Mouse (Mus musculus) intestine, embryonic 16.5 days (tissue): ENCODE measurements around the gene Wdfy4. TPM values are rescaled to one million over a fixed set of nuclear protein-coding genes. Genes with fewer than 3 reads are reported as not detected.

Experiments used
- ATAC-seq: fragments of 200-750 bp; cut with Nextera tagmentation; 2 replicates; pipeline ENCODE4 v1.8.0; 2017; ENCODE audit warnings: moderate TSS enrichment, moderate library complexity
- H3K27ac ChIP-seq: fragments of 300-500 bp; sonication (generic); 2 replicates; pipeline ENCODE4 v1.5.1; 2014; ENCODE audit warnings: mild to moderate bottlenecking, low read length
- H3K27me3 ChIP-seq: fragments of 300-500 bp; sonication (generic); replicated peaks from 2 replicates; pipeline ENCODE4 v1.6.1; 2014; ENCODE audit warnings: low read length, control low read depth, mixed read lengths; ENCODE audit not compliant: control insufficient read depth, insufficient read depth
- H3K36me3 ChIP-seq: fragments of 300-500 bp; sonication (generic); 2 replicates; pipeline ENCODE4 v1.6.1; 2014; ENCODE audit warnings: low read length, control low read depth; ENCODE audit not compliant: control insufficient read depth, insufficient read depth
- H3K4me1 ChIP-seq: fragments of 300-500 bp; sonication (generic); 2 replicates; pipeline ENCODE4 v1.6.1; 2014; ENCODE audit warnings: low read length, control low read depth, mixed read lengths; ENCODE audit not compliant: control insufficient read depth, insufficient read depth
- H3K4me2 ChIP-seq: fragments of 300-500 bp; sonication (generic); 2 replicates; pipeline ENCODE4 v1.6.1; 2014; ENCODE audit warnings: low read depth, low read length, control low read depth
- H3K4me3 ChIP-seq: fragments of 300-500 bp; sonication (generic); 2 replicates; pipeline ENCODE4 v1.5.1; 2014; ENCODE audit warnings: mild to moderate bottlenecking, low read length
- H3K9ac ChIP-seq: fragments of 300-500 bp; sonication (generic); 2 replicates; pipeline ENCODE4 v1.6.1; 2014; ENCODE audit warnings: low read depth, low read length
- H3K9me3 ChIP-seq: fragments of 300-500 bp; sonication (generic); 2 replicates; pipeline ENCODE4 v1.6.1; 2016; ENCODE audit warnings: low read length, control low read depth; ENCODE audit not compliant: control insufficient read depth
- WGBS: fragments of 180-500 bp; shearing (Covaris S2); extraction: QIAGEN DNeasy Blood & Tissue Kit; methylation state at CpG from one replicate; pipeline ENCODE4 v1.1.7; 2014; 5-methylcytosine and 5-hydroxymethylcytosine counted together
- polyA plus RNA-seq: library from polyadenylated mRNA; unstranded; fragments of >200 nt; fragmentation: Nextera tagmentation; extraction: Ambion mirVana; gene quantifications from 2 replicates; pipeline ENCODE4 v1.2.1, GENCODE M21; 2015

Wdfy4 gene
- polyA plus RNA-seq, 1 experiment from 2014 or later, result 0.16 TPM

- no peak overlapping the region for H3K9ac ChIP-seq
- H3K9me3 ChIP-seq, result no peaks in the 10 kb centered on the region
- WGBS, result 84% methylated on average over 12 of the region's 12 CpGs
- no peaks in the 10 kb centered on the region for H3K36me3 ChIP-seq
- no peak overlapping the region for H3K4me3 ChIP-seq
- no peak for ATAC-seq
- peaks cover 5% of the 10 kb centered on the region; the same call in 1 of the 2 replicates for H3K27me3 ChIP-seq
- no peak overlapping the region for H3K27ac ChIP-seq
- H3K4me2 ChIP-seq, result no peak overlapping the region
- peaks cover 6% of the 10 kb centered on the region for H3K4me1 ChIP-seq
Measured at GRCm38 (mm10) chr14:33212958-33213309, 27.6 kb upstream of the Wdfy4 start.

- H3K27ac ChIP-seq, result no peak overlapping the region
- no peak for ATAC-seq
- H3K36me3 ChIP-seq, result no peaks in the 10 kb centered on the region
- no peak overlapping the region for H3K4me2 ChIP-seq
- H3K4me3 ChIP-seq, result no peak overlapping the region
- peaks cover 6% of the 10 kb centered on the region for H3K4me1 ChIP-seq
- H3K27me3 ChIP-seq, result peaks cover 5% of the 10 kb centered on the region; the same call in 1 of the 2 replicates
- WGBS, result 51% methylated on average over 5 of the region's 5 CpGs
- H3K9ac ChIP-seq, result no peak overlapping the region
- H3K9me3 ChIP-seq, result no peaks in the 10 kb centered on the region
Measured at GRCm38 (mm10) chr14:33212271-33212957, 27.1 kb upstream of the Wdfy4 start.

GRCm38 (mm10) chr14:33210806-33211205 lies 25.5 kb upstream of the Wdfy4 start:
- Histone ChIP-seq H3K9ac (no peak overlapping the region), H3K36me3 (no peaks in the 10 kb centered on the region), H3K4me1 (peaks cover 6% of the 10 kb centered on the region), H3K27me3 (peaks cover 5% of the 10 kb centered on the region; the same call in 1 of the 2 replicates), H3K4me2 (no peak overlapping the region), H3K4me3 (no peak overlapping the region), H3K27ac (no peak overlapping the region), H3K9me3 (no peaks in the 10 kb centered on the region; the same call in 1 of the 2 replicates)
- WGBS, result 61% methylated on average over 8 of the region's 8 CpGs
- no peak for ATAC-seq

GRCm38 (mm10) chr14:33208331-33208730 lies 23.0 kb upstream of the Wdfy4 start:
- H3K9ac ChIP-seq, result no peak overlapping the region
- H3K4me2 ChIP-seq, result no peak overlapping the region
- H3K36me3 ChIP-seq, result no peaks in the 10 kb centered on the region
- no peak overlapping the region for H3K4me3 ChIP-seq
- peaks cover 2% of the 10 kb centered on the region; the same call in 1 of the 2 replicates for H3K27me3 ChIP-seq
- H3K27ac ChIP-seq, result no peak overlapping the region
- no peaks in the 10 kb centered on the region for H3K4me1 ChIP-seq
- no peak for ATAC-seq
- no peaks in the 10 kb centered on the region; the same call in 1 of the 2 replicates for H3K9me3 ChIP-seq
- WGBS, result 40% methylated on average over 5 of the region's 5 CpGs

- 18% methylated on average over 2 of the region's 2 CpGs for WGBS
- H3K4me2 ChIP-seq, result no peak overlapping the region
Measured at GRCm38 (mm10) chr14:33207011-33207410, 21.7 kb upstream of the Wdfy4 start.

GRCm38 (mm10) chr14:33205280-33205965 lies 20.1 kb upstream of the Wdfy4 start:
- H3K36me3 ChIP-seq, result no peaks in the 10 kb centered on the region
- peaks cover 1% of the 10 kb centered on the region; the same call in 1 of the 2 replicates for H3K27me3 ChIP-seq
- H3K27ac ChIP-seq, result no peak overlapping the region
- no peaks in the 10 kb centered on the region; the same call in 1 of the 2 replicates for H3K9me3 ChIP-seq
- no peak overlapping the region for H3K4me3 ChIP-seq
- H3K4me2 ChIP-seq, result no peak overlapping the region
- ATAC-seq, result no peak
- no peak overlapping the region for H3K9ac ChIP-seq
- 34% methylated on average over 24 of the region's 24 CpGs for whole genome bisulfite sequencing
- no peaks in the 10 kb centered on the region for H3K4me1 ChIP-seq

More at GRCm38 (mm10) chr14:33207011-33207410, 21.7 kb upstream of the Wdfy4 start:
- peaks cover 2% of the 10 kb centered on the region; the same call in 1 of the 2 replicates for H3K27me3 ChIP-seq
- H3K36me3 ChIP-seq, result no peaks in the 10 kb centered on the region
- H3K4me1 ChIP-seq, result no peaks in the 10 kb centered on the region
- H3K9me3 ChIP-seq, result no peaks in the 10 kb centered on the region; the same call in 1 of the 2 replicates
- no peak overlapping the region for H3K27ac ChIP-seq
- H3K4me3 ChIP-seq, result no peak overlapping the region
- no peak for ATAC-seq
- no peak overlapping the region for H3K9ac ChIP-seq

- no peaks in the 10 kb centered on the region for H3K36me3 ChIP-seq
- no peak overlapping the region for H3K4me3 ChIP-seq
- no peaks in the 10 kb centered on the region; the same call in 1 of the 2 replicates for H3K27me3 ChIP-seq
- H3K9me3 ChIP-seq, result no peaks in the 10 kb centered on the region; the same call in 1 of the 2 replicates
- no peak overlapping the region for H3K4me2 ChIP-seq
- no peak overlapping the region for H3K27ac ChIP-seq
- no peak for ATAC-seq
- H3K4me1 ChIP-seq, result no peaks in the 10 kb centered on the region
- WGBS, result 83% methylated on average over 14 of the region's 14 CpGs
- H3K9ac ChIP-seq, result no peak overlapping the region
Measured at GRCm38 (mm10) chr14:33203777-33204176, 18.5 kb upstream of the Wdfy4 start.

GRCm38 (mm10) chr14:33202885-33203284 lies 17.6 kb upstream of the Wdfy4 start:
- H3K9me3 ChIP-seq, result no peaks in the 10 kb centered on the region; the same call in 1 of the 2 replicates
- no peak for ATAC-seq
- H3K36me3 ChIP-seq, result no peaks in the 10 kb centered on the region
- H3K4me3 ChIP-seq, result no peak overlapping the region
- H3K9ac ChIP-seq, result no peak overlapping the region
- H3K4me2 ChIP-seq, result no peak overlapping the region
- H3K27me3 ChIP-seq, result no peaks in the 10 kb centered on the region; the same call in 1 of the 2 replicates
- no peak overlapping the region for H3K27ac ChIP-seq
- no peaks in the 10 kb centered on the region for H3K4me1 ChIP-seq
- 80% methylated on average over 6 of the region's 6 CpGs for WGBS

- no peak overlapping the region for H3K4me3 ChIP-seq
- H3K36me3 ChIP-seq, result no peaks in the 10 kb centered on the region
- H3K4me2 ChIP-seq, result no peak overlapping the region
- no peak overlapping the region for H3K27ac ChIP-seq
- no peak overlapping the region for H3K9ac ChIP-seq
- H3K4me1 ChIP-seq, result no peaks in the 10 kb centered on the region
- no peak for ATAC-seq
- WGBS, result 77% methylated on average over 4 of the region's 4 CpGs
- H3K9me3 ChIP-seq, result no peaks in the 10 kb centered on the region; the same call in 1 of the 2 replicates
- no peaks in the 10 kb centered on the region; the same call in 1 of the 2 replicates for H3K27me3 ChIP-seq
Measured at GRCm38 (mm10) chr14:33202161-33202560, 16.9 kb upstream of the Wdfy4 start.
